Mouse (Mus musculus): ENCODE data around the gene Inip. TPM values are rescaled to one million over a fixed set of nuclear protein-coding genes. Genes with fewer than 3 reads are reported as not detected.
A peak's percentile ranks its signal among the peaks of the same experiment; 100 is the strongest.
"Not testable (repeated sequence)": the region's sequence is repeated elsewhere in the genome, so short reads cannot be mapped to it uniquely, and the experiment has no call there.

Gene Inip
- polyA plus RNA-seq, 1 experiment from 2014 or later: 34.3 TPM

DNA sequence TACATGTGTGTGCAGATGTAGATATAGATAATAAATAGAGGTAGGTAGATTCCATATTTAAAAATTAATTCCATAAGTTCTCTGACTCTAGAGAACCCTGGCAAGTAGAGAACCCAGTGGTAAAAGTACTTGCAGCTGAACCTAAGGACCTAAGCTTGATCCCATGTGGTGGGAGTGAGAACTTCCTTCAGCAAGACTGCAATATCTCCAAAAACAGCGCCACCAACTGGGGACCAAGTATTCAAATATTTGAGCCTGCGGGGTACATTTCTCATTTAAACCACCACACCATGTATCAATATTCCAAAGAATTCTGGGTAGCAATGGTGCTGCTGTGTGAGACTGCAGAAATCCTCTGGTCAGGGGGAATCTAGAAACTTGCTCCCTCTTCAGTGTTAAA is 7.3 kb downstream of the Inip start:
- no peak overlapping the region for H3K4me2 ChIP-seq (ENCODE audit: low read depth, low read length)
- no peak overlapping the region for H3K9ac ChIP-seq (ENCODE audit: low read depth, low read length)
- H3K27me3 ChIP-seq (replicated peaks; ENCODE audit: control insufficient read depth, insufficient read depth, low read length): no peaks in the 10 kb centered on the region
- no peak for ATAC-seq (ENCODE audit: low read depth)
- H3K4me3 ChIP-seq (ENCODE audit: low read depth, low read length): no peak overlapping the region
- no peaks in the 10 kb centered on the region for H3K9me3 ChIP-seq (ENCODE audit: control insufficient read depth, low read length)
- no peak overlapping the region for H3K27ac ChIP-seq (replicated peaks; ENCODE audit: low read depth, low read length)
- H3K36me3 ChIP-seq (ENCODE audit: control insufficient read depth, insufficient read depth, low read length): no peaks in the 10 kb centered on the region
- 72% methylated on average over 2 of the region's 2 CpGs for WGBS
- H3K4me1 ChIP-seq (ENCODE audit: control insufficient read depth, insufficient read depth, low read length): no peaks in the 10 kb centered on the region
- no peak for DNase-seq (ENCODE audit: low spot score)

DNA sequence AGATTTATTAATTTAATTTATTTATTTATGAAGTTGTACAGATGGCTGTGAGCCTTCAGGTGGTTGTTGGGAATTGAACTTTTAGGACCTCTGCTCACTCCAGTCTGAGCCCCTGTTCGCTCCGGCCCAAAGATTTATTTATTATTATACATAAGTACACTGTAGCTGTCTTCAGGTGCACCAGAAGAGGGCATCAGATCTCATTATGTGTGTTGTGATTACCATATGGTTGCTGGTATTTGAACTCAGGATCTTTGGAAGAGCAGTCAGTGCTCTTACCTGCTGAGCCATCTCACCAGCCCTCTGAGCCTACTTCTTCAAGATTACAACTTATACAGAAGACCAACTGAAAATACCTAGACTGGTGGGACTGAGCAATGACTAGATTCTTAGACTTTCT is 7.8 kb downstream of the Inip start:
- DNase-seq (ENCODE audit: low spot score); H3K9ac ChIP-seq (ENCODE audit: low read depth, low read length); H3K9me3 ChIP-seq (ENCODE audit: control insufficient read depth, low read length); ATAC-seq (ENCODE audit: low read depth); H3K27ac ChIP-seq (replicated peaks; ENCODE audit: low read depth, low read length); H3K4me1 ChIP-seq (ENCODE audit: control insufficient read depth, insufficient read depth, low read length); H3K4me3 ChIP-seq (ENCODE audit: low read depth, low read length); H3K27me3 ChIP-seq (replicated peaks; ENCODE audit: control insufficient read depth, insufficient read depth, low read length); H3K4me2 ChIP-seq (ENCODE audit: low read depth, low read length); H3K36me3 ChIP-seq (ENCODE audit: control insufficient read depth, insufficient read depth, low read length): not testable (repeated sequence)
- 89% methylated on average over 2 of the region's 2 CpGs for WGBS

DNA sequence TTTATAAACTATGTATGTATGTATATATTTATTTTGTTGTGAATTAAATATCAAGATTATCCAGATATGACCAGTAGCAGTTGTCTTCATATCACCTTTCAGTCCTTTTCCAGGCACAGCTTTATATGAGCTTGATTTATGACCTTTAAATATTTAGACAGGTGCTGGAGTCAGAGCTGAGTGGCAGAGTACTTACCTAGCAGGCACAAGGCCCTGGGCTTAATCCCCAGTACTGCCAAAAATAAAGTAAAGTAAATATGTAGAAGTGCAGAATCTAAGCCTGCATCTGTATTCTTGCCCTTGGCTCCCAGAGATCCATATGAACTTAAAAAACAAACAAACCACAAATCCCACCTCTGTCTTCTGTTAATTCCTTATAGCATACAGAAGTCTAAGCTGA is 12.4 kb downstream of the Inip start:
- Histone ChIP-seq H3K4me1 (ENCODE audit: control insufficient read depth, insufficient read depth, low read length) (no peaks in the 10 kb centered on the region), H3K4me3 (ENCODE audit: low read depth, low read length) (no peak overlapping the region), H3K36me3 (ENCODE audit: control insufficient read depth, insufficient read depth, low read length) (no peaks in the 10 kb centered on the region), H3K9ac (ENCODE audit: low read depth, low read length) (no peak overlapping the region), H3K4me2 (ENCODE audit: low read depth, low read length) (no peak overlapping the region), H3K27ac (replicated peaks; ENCODE audit: low read depth, low read length) (no peak overlapping the region), H3K27me3 (replicated peaks; ENCODE audit: control insufficient read depth, insufficient read depth, low read length) (no peaks in the 10 kb centered on the region), H3K9me3 (ENCODE audit: control insufficient read depth, low read length) (no peaks in the 10 kb centered on the region)
- no peak for DNase-seq (ENCODE audit: low spot score)
- ATAC-seq (ENCODE audit: low read depth): no peak

DNA sequence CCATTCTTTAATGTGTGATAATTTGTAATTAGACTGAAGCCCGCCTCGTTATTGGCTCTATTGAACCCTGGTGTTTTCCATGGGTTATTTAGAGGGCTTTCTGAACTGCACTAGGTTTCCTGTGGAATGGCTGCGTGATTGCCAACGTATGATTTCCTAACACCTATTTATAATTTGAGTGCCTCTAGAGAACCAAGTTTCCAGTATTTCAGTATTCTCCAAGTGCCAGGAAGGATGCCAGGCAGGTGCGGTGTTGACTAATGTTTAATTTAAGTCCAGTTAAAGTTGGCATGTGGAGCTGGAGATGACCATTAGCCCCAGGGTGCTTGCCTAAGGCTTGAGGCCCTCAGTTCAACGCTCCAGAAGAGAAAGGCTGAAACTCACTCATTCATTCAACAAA is 14.3 kb downstream of the Inip start:
- Histone ChIP-seq H3K36me3 (ENCODE audit: control insufficient read depth, insufficient read depth, low read length) (no peaks in the 10 kb centered on the region), H3K27ac (replicated peaks; ENCODE audit: low read depth, low read length) (no peak overlapping the region), H3K9ac (ENCODE audit: low read depth, low read length) (no peak overlapping the region), H3K4me3 (ENCODE audit: low read depth, low read length) (no peak overlapping the region), H3K9me3 (ENCODE audit: control insufficient read depth, low read length) (no peaks in the 10 kb centered on the region), H3K27me3 (replicated peaks; ENCODE audit: control insufficient read depth, insufficient read depth, low read length) (no peaks in the 10 kb centered on the region), H3K4me2 (ENCODE audit: low read depth, low read length) (no peak overlapping the region), H3K4me1 (ENCODE audit: control insufficient read depth, insufficient read depth, low read length) (no peaks in the 10 kb centered on the region; the same call in 1 of the 2 replicates)
- DNase-seq (ENCODE audit: low spot score) (no peak), ATAC-seq (ENCODE audit: low read depth) (no peak)
- 61% methylated on average over 6 of the region's 6 CpGs for WGBS

DNA sequence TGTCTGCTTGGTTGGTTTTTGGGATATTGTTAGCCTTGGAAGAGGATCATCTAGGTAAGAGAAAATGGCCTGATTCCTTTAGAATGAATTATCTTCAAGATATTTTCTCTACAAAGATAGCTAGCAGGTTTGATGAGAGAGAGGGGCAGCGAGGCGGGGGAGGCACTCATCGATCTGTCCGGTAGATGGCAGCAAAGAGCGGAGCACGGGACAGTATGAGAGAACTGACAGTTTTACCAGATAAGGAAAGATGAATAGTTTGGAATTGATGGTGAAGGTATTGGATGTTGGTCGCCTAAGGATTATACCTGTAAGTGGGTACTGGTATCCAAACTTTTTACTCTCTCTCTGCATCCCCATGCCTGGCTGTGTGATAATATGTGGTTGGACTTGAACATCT is 14.7 kb downstream of the Inip start:
- peak; percentile 51 for DNase-seq (ENCODE audit: low spot score)
- Histone ChIP-seq H3K4me2 (ENCODE audit: low read depth, low read length) (no peak overlapping the region), H3K9me3 (ENCODE audit: control insufficient read depth, low read length) (no peaks in the 10 kb centered on the region), H3K4me3 (ENCODE audit: low read depth, low read length) (no peak overlapping the region), H3K4me1 (ENCODE audit: control insufficient read depth, insufficient read depth, low read length) (no peaks in the 10 kb centered on the region; the same call in 1 of the 2 replicates), H3K27ac (replicated peaks; ENCODE audit: low read depth, low read length) (no peak overlapping the region), H3K27me3 (replicated peaks; ENCODE audit: control insufficient read depth, insufficient read depth, low read length) (no peaks in the 10 kb centered on the region), H3K9ac (ENCODE audit: low read depth, low read length) (no peak overlapping the region), H3K36me3 (ENCODE audit: control insufficient read depth, insufficient read depth, low read length) (no peaks in the 10 kb centered on the region)
- under 1% methylated on average over 7 of the region's 7 CpGs for WGBS
- no peak for ATAC-seq (ENCODE audit: low read depth)

GRCm38 (mm10) chr4:59785412-59785811 is 16.0 kb downstream of the Inip start:
- Histone ChIP-seq H3K4me3 (ENCODE audit: low read depth, low read length) (no peak overlapping the region), H3K27ac (replicated peaks; ENCODE audit: low read depth, low read length) (no peak overlapping the region), H3K9me3 (ENCODE audit: control insufficient read depth, low read length) (no peaks in the 10 kb centered on the region), H3K36me3 (ENCODE audit: control insufficient read depth, insufficient read depth, low read length) (no peaks in the 10 kb centered on the region), H3K27me3 (replicated peaks; ENCODE audit: control insufficient read depth, insufficient read depth, low read length) (no peaks in the 10 kb centered on the region), H3K4me2 (ENCODE audit: low read depth, low read length) (no peak overlapping the region), H3K9ac (ENCODE audit: low read depth, low read length) (no peak overlapping the region), H3K4me1 (ENCODE audit: control insufficient read depth, insufficient read depth, low read length) (no peaks in the 10 kb centered on the region; the same call in 1 of the 2 replicates)
- 20% methylated on average over 2 of the region's 2 CpGs for WGBS
- DNase-seq (ENCODE audit: low spot score) (no peak), ATAC-seq (ENCODE audit: low read depth) (no peak)

- Histone ChIP-seq H3K27ac (replicated peaks; ENCODE audit: low read depth, low read length) (peak overlapping the region; percentile 67), H3K9ac (ENCODE audit: low read depth, low read length) (peak overlapping the region; percentile 85), H3K4me1 (ENCODE audit: control insufficient read depth, insufficient read depth, low read length) (no peaks in the 10 kb centered on the region; the same call in 1 of the 2 replicates), H3K4me2 (ENCODE audit: low read depth, low read length) (peak overlapping the region; percentile 91), H3K9me3 (ENCODE audit: control insufficient read depth, low read length) (no peaks in the 10 kb centered on the region), H3K4me3 (ENCODE audit: low read depth, low read length) (peak overlapping the region; percentile 99), H3K36me3 (ENCODE audit: control insufficient read depth, insufficient read depth, low read length) (no peaks in the 10 kb centered on the region), H3K27me3 (replicated peaks; ENCODE audit: control insufficient read depth, insufficient read depth, low read length) (no peaks in the 10 kb centered on the region)
- peak; percentile 99 for DNase-seq (ENCODE audit: low spot score)
- ATAC-seq (ENCODE audit: low read depth): peak; percentile 96
- under 1% methylated on average over 35 of the region's 36 CpGs for WGBS
These were observed 17.6 kb downstream of the Inip start for GRCm38 (mm10) chr4:59783685-59784279.

DNA sequence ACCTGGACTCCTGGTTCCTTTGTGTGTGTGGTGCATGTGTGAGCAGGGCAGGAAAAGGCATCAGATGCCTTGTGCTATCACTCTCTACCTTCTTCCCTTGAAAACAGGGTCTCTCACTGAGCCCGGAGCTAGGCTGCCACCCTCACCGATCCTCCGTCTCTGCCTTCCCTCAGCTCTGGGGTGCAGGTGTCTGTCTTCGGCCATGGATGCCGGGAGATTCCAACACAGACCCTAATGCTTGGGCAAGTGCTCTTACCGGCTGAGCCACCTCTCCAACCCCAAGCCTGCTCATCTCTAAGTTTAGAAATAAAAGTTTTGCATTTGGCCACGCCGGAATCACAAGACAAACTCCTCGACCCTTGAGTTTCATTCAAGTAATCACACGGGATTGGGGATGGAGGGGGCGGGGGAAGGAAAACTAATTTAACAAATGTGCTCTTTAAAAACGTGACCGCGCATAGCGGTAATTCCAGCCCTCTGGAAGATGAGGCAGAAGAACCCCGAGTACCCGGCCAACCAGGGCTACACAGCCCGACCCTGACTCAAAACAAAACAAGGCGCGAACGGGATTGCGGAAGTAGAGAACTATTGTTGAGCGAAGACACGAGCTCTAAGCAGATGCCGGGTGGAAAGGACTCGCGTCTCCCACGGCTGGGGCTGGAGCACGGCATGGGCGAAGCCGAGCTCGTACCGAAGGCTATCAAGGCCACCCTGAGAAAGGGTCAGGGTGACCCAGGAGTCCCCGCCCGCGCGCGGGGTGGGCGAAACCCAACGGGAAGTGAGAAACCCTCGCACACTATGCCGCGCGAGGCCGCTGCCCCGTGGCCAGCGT is 18.3 kb downstream of the Inip start:
- Histone ChIP-seq H3K27me3 (replicated peaks; ENCODE audit: control insufficient read depth, insufficient read depth, low read length) (no peaks in the 10 kb centered on the region), H3K4me1 (ENCODE audit: control insufficient read depth, insufficient read depth, low read length) (no peaks in the 10 kb centered on the region; the same call in 1 of the 2 replicates), H3K36me3 (ENCODE audit: control insufficient read depth, insufficient read depth, low read length) (peaks cover 6% of the 10 kb centered on the region; the same call in 1 of the 2 replicates), H3K9ac (ENCODE audit: low read depth, low read length) (peak overlapping the region; percentile 85), H3K27ac (replicated peaks; ENCODE audit: low read depth, low read length) (peak overlapping the region; percentile 67), H3K4me3 (ENCODE audit: low read depth, low read length) (peak overlapping the region; percentile 99), H3K9me3 (ENCODE audit: control insufficient read depth, low read length) (no peaks in the 10 kb centered on the region), H3K4me2 (ENCODE audit: low read depth, low read length) (peak overlapping the region; percentile 91)
- under 1% methylated on average over 38 of the region's 47 CpGs for WGBS
- DNase-seq (ENCODE audit: low spot score): peak; percentile 43
- ATAC-seq (ENCODE audit: low read depth): peak; percentile 48
